Mouse (Mus musculus): ENCODE results near the gene Nap1l3.

The Nap1l3 gene

GRCm38 (mm10) chrX:122396781-122397581, at the start of gene Nap1l3:
Nap1l3 (minus strand) TSS chrX:122397401.
- no peak for DNase-seq (ENCODE audit: low read depth, low spot score)

- no peak for DNase-seq (ENCODE audit: low read depth, low spot score)
These were observed 451 bp upstream of the Nap1l3 start for GRCm38 (mm10) chrX:122397652-122398051.
